In genomic region chr3:84865684-84866083, GRCm38 (mm10) we compare ENCODE assay signal across 19 mouse cellular contexts. TPM values are rescaled to one million over a fixed set of nuclear protein-coding genes. Genes with fewer than 3 reads are reported as not detected.
DNase-seq lines count a peak whose midpoint lies in the region; ATAC-seq and TF ChIP-seq lines count a peak whose summit lies in the region.
"Had no signal": no experiment of that assay in that cellular context is flagged by ENCODE, and none has a peak within 500 bp of the region (broad histone marks: within the 10 kb centered on the region; RNA-seq: fewer than 3 reads in every experiment).

No protein-coding gene starts in this region.

- no peaks in the 10 kb centered on the region for H3K9me3 ChIP-seq in kidney, embryonic 14.5 days (ENCODE audit: control insufficient read depth, low read length)
- H3K9me3 ChIP-seq in kidney, postnatal 0 days (replicated peaks; ENCODE audit: low read length) = no peaks in the 10 kb centered on the region
- no peaks in the 10 kb centered on the region for H3K9me3 ChIP-seq in lung, embryonic 15.5 days
- no peaks in the 10 kb centered on the region for H3K9me3 ChIP-seq in lung, postnatal 0 days (ENCODE audit: low read length)
- H3K9me3 ChIP-seq: forebrain, embryonic 10.5 days; forebrain, embryonic 13.5 days; hindbrain, embryonic 12.5 days; hindbrain, embryonic 15.5 days had no signal

- no peaks in the 10 kb centered on the region for H3K36me3 ChIP-seq in kidney, embryonic 14.5 days (ENCODE audit: control insufficient read depth, insufficient read depth, low read length)
- H3K36me3 ChIP-seq in kidney, postnatal 0 days (ENCODE audit: insufficient read depth, low read length) = no peaks in the 10 kb centered on the region
- H3K36me3 ChIP-seq in lung, embryonic 15.5 days = no peaks in the 10 kb centered on the region
- no peaks in the 10 kb centered on the region for H3K36me3 ChIP-seq in lung, postnatal 0 days (ENCODE audit: insufficient read depth, low read length)
- H3K36me3 ChIP-seq: forebrain, embryonic 10.5 days; hindbrain, embryonic 12.5 days; hindbrain, embryonic 15.5 days had no signal

- H3K4me3 ChIP-seq in kidney, embryonic 14.5 days (ENCODE audit: low read length) = no peak overlapping the region
- no peak overlapping the region for H3K4me3 ChIP-seq in kidney, postnatal 0 days (replicated peaks; ENCODE audit: low read depth, low read length)
- no peak overlapping the region for H3K4me3 ChIP-seq in lung, embryonic 15.5 days
- H3K4me3 ChIP-seq in lung, postnatal 0 days (ENCODE audit: low read depth, low read length) = no peak overlapping the region
- H3K4me3 ChIP-seq: forebrain, embryonic 10.5 days; forebrain, embryonic 13.5 days; hindbrain, embryonic 12.5 days; hindbrain, embryonic 15.5 days had no signal

- WGBS in kidney, embryonic 14.5 days = 34% methylated on average over 3 of the region's 3 CpGs
- WGBS in kidney, postnatal 0 days = 25% methylated on average over 3 of the region's 3 CpGs
- WGBS in lung, embryonic 15.5 days = 38% methylated on average over 3 of the region's 3 CpGs
- 56% methylated on average over 3 of the region's 3 CpGs for WGBS in lung, postnatal 0 days

- TF ChIP-seq EP300 in lung, postnatal 0 days (IDR thresholded peaks at IDR 0.05) = no peak

- 0 out of 2 replicates have a peak, but pooled peaks have one; percentile 68 for ATAC-seq in kidney, embryonic 14.5 days (ENCODE audit: low FRiP score, low TSS enrichment)
- ATAC-seq in kidney, postnatal 0 days (replicated peaks; ENCODE audit: low FRiP score, low read depth) = peak; percentile 36; the same call in 1 of the 2 replicates
- ATAC-seq in lung, embryonic 15.5 days (ENCODE audit: borderline replicate concordance, extremely low read depth, low FRiP score, low TSS enrichment) = peak; percentile 67
- no peak for ATAC-seq in lung, postnatal 0 days
- ATAC-seq: forebrain, embryonic 13.5 days; forebrain, embryonic 16.5 days had no signal

- no peak for TF ChIP-seq CTCF in kidney, postnatal 0 days (IDR thresholded peaks at IDR 0.05; ENCODE audit: low read depth)
- no peak for TF ChIP-seq CTCF in lung, postnatal 0 days (IDR thresholded peaks at IDR 0.05)

- H3K4me2 ChIP-seq in kidney, embryonic 14.5 days (replicated peaks; ENCODE audit: low read depth, low read length) = no peak overlapping the region
- H3K4me2 ChIP-seq in kidney, postnatal 0 days (ENCODE audit: low read length) = no peak overlapping the region
- no peak overlapping the region for H3K4me2 ChIP-seq in lung, embryonic 15.5 days
- H3K4me2 ChIP-seq in lung, postnatal 0 days (replicated peaks; ENCODE audit: low read depth, low read length) = no peak overlapping the region
- H3K4me2 ChIP-seq: forebrain, embryonic 13.5 days; heart, embryonic 11.5 days; hindbrain, embryonic 12.5 days; hindbrain, embryonic 15.5 days had no signal

- no peak overlapping the region for H3K27ac ChIP-seq in kidney, embryonic 14.5 days (ENCODE audit: low read depth, low read length)
- H3K27ac ChIP-seq in kidney, postnatal 0 days = no peak overlapping the region
- no peak overlapping the region for H3K27ac ChIP-seq in lung, embryonic 15.5 days
- no peak overlapping the region for H3K27ac ChIP-seq in lung, postnatal 0 days (ENCODE audit: low read length)
- H3K27ac ChIP-seq: forebrain, embryonic 10.5 days; forebrain, embryonic 13.5 days; hindbrain, embryonic 12.5 days; hindbrain, embryonic 15.5 days had no signal

- H3K4me1 ChIP-seq in kidney, embryonic 14.5 days (ENCODE audit: control insufficient read depth, insufficient read depth, low read length) = peaks cover 19% of the 10 kb centered on the region
- 0 out of 2 replicates have a peak, but pooled peaks cover 11% of the 10 kb centered on the region for H3K4me1 ChIP-seq in kidney, postnatal 0 days (replicated peaks; ENCODE audit: insufficient read depth, low read length)
- H3K4me1 ChIP-seq in lung, embryonic 15.5 days = peaks cover 20% of the 10 kb centered on the region
- peaks cover 3% of the 10 kb centered on the region; the same call in 1 of the 2 replicates for H3K4me1 ChIP-seq in lung, postnatal 0 days (ENCODE audit: insufficient read depth, low read depth, low read length)
- H3K4me1 ChIP-seq: hindbrain, embryonic 12.5 days had no signal

- no peak overlapping the region for H3K9ac ChIP-seq in kidney, embryonic 14.5 days (ENCODE audit: low read depth, low read length)
- no peak overlapping the region for H3K9ac ChIP-seq in kidney, postnatal 0 days (ENCODE audit: low read depth, low read length)
- no peak overlapping the region for H3K9ac ChIP-seq in lung, embryonic 15.5 days
- no peak overlapping the region for H3K9ac ChIP-seq in lung, postnatal 0 days (replicated peaks; ENCODE audit: low read depth)
- H3K9ac ChIP-seq: forebrain, embryonic 13.5 days; hindbrain, embryonic 12.5 days; hindbrain, embryonic 15.5 days had no signal

- DNase-seq in kidney, postnatal 36 days = no peak
- DNase-seq in kidney, postnatal 0 days (ENCODE audit: low spot score) = peak; percentile 73
- no peak for DNase-seq in kidney, adult 18-20 months
- DNase-seq in lung, postnatal 0 days (ENCODE audit: low spot score) = no peak
- DNase-seq: adrenal gland, postnatal 10 days; adrenal gland, postnatal 36 days; cerebellum, adult 18-20 months; cerebellum, adult 9-10 months; cerebellum, postnatal 14 days; gastrocnemius, postnatal 10 days; gastrocnemius, postnatal 36 days had no signal

- H3K27me3 ChIP-seq in kidney, embryonic 14.5 days (ENCODE audit: control insufficient read depth, insufficient read depth, low read length) = no peaks in the 10 kb centered on the region
- no peaks in the 10 kb centered on the region for H3K27me3 ChIP-seq in kidney, postnatal 0 days (ENCODE audit: insufficient read depth, low read length)
- no peaks in the 10 kb centered on the region for H3K27me3 ChIP-seq in lung, embryonic 15.5 days
- H3K27me3 ChIP-seq in lung, postnatal 0 days (replicated peaks; ENCODE audit: insufficient read depth, low read length) = no peaks in the 10 kb centered on the region
- H3K27me3 ChIP-seq: forebrain, embryonic 13.5 days; hindbrain, embryonic 12.5 days; hindbrain, embryonic 15.5 days had no signal

RNA-seq across cellular contexts. Expression of gene Fbxw7, which starts 50.6 kb away (rescaled TPM):
- polyA plus RNA-seq in kidney, embryonic 14.5 days (2014; fragmentation: Nextera tagmentation; extraction: Ambion mirVana) = 10.1 and 11.0 TPM in 2 replicates
- 7.6 and 7.7 TPM in 2 replicates for polyA plus RNA-seq in kidney, postnatal 0 days (2015; fragmentation: Nextera tagmentation; extraction: Ambion mirVana)
- 8.7 and 9.4 TPM in 2 replicates for polyA plus RNA-seq in lung, embryonic 15.5 days (2015; fragmentation: Nextera tagmentation; extraction: Ambion mirVana)
- polyA plus RNA-seq in lung, postnatal 0 days (2015; fragmentation: Nextera tagmentation; extraction: Ambion mirVana) = 8.2 and 8.6 TPM in 2 replicates
